Mouse (Mus musculus) cerebellum, adult 9-10 months (tissue): ENCODE results near the gene Kdelr1.

Experiments used
- DNase-seq: peaks from one replicate; pipeline ENCODE4 v3.0.0; 2022

Kdelr1 gene

DNA sequence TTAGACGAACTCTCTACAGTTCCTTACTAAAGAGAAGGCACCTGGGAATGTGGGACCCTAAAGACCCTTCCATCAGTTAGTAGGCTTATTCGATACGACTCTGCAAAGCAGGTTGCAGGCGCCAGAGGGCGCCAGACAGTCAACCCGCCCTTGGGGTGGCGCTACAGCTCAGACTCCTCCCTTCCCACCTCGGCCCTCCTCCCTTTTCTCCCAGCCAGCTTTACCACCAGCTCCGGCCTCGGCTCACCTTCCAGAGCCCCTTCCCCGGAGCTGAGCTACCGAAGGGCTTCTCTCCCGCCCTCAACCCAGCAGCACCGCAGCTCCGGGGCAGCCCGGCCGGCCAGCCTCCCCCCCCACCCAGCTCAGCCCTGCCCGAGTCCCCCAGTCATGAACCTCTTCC lies at the start of gene Kdelr1:
Kdelr1 (plus strand) TSS at position 149 of the 400 bp plus-strand sequence.
- DNase-seq, result peak; percentile 89

GRCm38 (mm10) chr7:45824598-45824997 lies 48.0 kb upstream of the Kdelr1 start, which contains the start of gene Kcnj14:
Kcnj14 (minus strand) TSS chr7:45824782.
- no peak for DNase-seq

- DNase-seq, result no peak
Observed at GRCm38 (mm10) chr7:45826631-45827030, 45.9 kb upstream of the Kdelr1 start.

- peak; percentile 85 for DNase-seq
Observed at GRCm38 (mm10) chr7:45830427-45831127, 42.0 kb upstream of the Kdelr1 start, which contains the start of gene Grwd1. Grwd1 (minus strand) TSS chr7:45830944.

DNA sequence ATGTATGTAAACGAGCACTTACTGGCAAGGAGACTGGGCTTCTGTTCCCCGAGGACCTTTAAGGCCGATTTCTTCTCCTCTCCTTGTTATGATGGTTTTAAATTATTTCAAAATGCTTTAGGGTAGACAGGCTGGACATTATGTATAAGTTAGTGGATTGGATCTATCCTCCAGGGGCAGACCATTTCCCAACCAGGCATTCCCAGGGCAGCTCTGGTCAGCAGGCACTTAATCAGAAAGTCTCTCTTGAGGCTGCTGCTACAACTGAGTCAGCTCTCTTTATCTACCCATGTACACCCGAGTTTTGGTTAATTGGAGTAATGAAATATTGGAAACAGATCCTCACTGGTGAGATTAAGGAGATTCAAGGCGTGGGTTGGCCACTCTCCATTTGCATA lies 41.4 kb upstream of the Kdelr1 start:
- no peak for DNase-seq

DNA sequence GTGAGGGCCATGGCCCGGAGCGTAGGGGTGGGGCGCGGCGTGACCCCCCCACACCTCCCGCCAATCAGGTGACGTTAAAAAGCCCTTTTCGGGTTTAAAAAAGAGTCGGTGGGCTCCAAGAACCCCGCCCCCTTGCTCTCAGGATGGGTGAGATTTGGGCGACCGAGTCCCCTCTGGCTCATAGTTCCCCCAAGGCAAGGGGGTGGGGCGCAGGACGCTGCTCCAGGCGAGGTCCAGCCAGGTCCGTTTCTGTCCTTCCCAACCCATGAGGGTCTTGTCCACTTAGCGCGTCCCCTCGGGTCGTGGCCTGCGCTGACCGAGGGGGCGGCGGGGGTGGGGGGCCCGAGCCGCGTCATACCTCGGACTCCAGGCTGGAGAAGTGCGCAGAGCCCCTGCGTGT lies 40.1 kb upstream of the Kdelr1 start:
- DNase-seq, result no peak

GRCm38 (mm10) chr7:45833148-45833790 lies 39.3 kb upstream of the Kdelr1 start:
- DNase-seq, result no peak

GRCm38 (mm10) chr7:45833924-45834323 lies 38.6 kb upstream of the Kdelr1 start:
- no peak for DNase-seq

DNA sequence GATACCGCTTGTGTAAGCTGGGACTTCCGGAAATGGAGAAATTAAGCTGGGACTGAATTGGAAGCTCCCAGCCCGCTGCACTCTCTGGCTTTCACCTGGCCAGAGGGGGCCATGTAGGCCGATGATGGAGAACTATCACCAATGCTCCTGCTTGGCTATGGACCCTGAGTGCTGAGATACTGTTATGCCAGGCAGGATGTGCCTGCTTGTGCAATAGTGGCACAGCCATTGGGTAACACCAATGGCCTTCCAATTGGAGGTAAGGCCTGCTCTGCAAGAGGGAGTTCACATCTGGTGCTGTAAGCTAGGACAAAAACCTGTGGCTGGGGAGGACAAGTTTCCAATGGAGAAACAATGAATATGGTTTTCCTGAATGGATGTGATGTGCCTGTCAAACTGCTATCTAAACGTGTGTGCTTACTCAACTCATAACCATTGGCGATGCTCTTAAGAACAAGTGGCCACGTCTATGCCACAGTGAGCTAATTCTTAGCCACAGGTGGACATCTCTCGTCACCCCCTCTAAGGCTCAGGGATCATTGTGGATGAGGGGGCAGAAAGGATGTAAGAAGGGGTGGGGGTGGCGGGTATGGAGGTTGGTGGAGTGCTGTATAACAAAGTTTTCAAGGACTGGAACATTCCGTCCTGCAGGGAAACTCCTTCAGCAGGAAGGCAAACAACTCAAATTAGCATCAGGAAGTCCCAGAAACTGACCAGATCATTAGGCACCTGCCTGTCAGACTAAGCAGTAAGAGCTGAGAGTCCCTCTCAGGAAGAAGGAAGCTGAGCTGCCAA lies 29.4 kb upstream of the Kdelr1 start:
- DNase-seq, result no peak

GRCm38 (mm10) chr7:45848447-45849027 lies 24.0 kb upstream of the Kdelr1 start:
- DNase-seq, result no peak

- no peak for DNase-seq
Observed at GRCm38 (mm10) chr7:45850661-45851060, 21.9 kb upstream of the Kdelr1 start.

- no peak for DNase-seq
Observed at GRCm38 (mm10) chr7:45853089-45853488, 19.5 kb upstream of the Kdelr1 start.

DNA sequence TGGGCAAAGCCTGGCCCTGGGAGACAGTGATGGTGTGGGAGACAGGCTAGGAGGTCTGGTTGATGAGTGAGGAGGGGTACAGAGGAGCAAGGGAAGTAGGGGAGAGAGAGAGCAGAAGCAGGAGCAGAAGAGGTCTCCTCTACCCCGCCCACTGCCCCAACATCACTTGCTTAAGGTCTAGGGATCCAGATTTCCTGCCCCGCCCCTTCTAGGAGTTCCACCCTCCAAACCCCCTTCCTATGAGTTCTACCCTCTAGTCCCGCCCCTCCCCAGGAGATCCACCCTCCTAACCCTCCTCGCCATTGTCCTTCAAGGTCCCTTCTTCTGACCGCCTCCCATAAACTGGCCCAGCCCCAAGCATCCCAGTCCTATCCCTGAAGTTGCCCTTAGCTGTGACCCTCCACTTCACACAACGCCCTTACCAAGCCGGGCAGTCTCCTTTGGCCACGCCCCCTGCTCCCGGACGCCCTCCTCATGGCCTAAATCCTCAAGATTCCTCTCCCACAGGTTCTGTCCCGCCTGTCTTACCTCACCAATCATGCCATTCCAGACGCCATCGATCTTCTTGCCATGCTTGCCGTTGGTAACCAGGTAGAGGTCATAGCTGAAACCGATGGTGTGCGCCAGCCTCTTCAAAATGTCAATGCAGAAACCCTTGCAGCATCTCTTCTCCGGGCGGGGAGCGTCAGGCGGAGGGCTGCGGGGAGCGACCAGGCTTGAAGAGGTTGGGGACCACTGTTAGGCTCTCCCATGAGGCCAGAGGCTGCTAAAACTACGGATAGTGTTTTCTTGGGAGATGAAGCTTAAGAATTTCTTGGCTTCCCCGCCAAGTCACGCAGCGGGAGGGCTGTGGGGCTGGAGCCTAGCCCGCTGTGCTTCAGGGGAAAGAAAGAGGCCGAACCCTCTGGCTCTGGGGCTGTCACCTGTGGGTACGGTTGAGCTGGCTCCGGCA lies 15.3 kb upstream of the Kdelr1 start:
- peak; percentile 77 for DNase-seq

DNA sequence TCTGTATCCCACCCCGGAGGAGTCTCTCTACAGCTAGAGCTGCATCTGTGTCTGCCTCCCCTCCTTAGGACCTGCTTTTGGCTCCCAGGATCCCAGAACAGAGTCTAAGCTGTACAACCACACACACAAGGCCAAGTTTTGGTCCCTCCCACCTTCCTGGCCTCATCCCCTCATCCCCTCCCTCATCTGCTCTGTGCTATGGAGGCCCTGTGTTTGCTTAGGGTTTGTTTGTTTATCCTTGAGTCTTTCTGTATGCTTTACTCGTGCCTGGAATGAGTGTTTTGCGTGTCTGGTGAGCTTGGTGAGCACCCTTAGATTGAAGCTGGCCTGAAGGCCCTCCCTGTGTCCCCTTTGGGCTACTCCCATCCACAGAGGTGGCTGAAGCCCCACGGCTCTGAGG lies 13.6 kb upstream of the Kdelr1 start:
- DNase-seq, result no peak

DNA sequence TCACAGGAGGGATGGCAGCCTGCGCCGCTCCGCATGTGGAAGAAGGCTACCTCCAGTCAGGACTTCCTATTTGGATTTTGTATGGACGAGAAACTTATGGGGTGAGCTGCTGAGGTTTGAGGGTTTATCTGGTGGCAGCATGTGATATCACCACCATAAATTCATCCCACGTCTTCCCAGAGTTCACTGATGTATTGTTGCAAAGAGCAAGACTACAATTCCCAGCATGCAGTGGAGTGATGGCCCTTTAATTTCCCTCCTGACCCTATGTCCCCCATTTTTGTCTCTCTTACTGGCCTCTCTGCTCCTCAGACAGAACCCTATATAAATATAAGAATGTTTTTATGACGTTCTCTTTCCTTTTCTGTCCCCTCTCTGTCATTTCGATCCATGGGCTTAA lies 9.8 kb upstream of the Kdelr1 start:
- no peak for DNase-seq

- DNase-seq, result no peak
Observed at GRCm38 (mm10) chr7:45864435-45864834, 8.1 kb upstream of the Kdelr1 start.

- DNase-seq, result peak; percentile 65
Observed at GRCm38 (mm10) chr7:45865925-45866910, 6.4 kb upstream of the Kdelr1 start.

DNA sequence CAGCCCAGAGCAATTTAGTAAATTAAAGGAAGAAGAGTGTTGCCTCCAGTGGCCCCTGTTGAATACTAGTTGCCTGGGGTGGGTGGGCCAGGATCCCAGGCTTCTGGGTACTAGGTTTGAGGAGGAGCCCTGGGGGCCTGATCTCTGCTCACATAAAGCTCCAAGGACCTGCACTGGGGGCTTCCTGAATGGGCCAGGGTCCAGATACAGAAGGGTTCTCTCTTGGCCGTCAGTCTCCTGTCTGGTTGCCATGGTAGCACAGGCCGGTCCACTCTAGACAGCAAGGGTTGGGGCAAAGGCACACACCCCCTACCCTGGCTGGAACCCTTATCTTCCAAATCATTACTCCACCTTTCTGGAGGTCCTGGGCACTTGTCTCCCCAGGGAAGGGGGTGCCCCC lies 4.7 kb upstream of the Kdelr1 start:
- DNase-seq, result no peak

DNA sequence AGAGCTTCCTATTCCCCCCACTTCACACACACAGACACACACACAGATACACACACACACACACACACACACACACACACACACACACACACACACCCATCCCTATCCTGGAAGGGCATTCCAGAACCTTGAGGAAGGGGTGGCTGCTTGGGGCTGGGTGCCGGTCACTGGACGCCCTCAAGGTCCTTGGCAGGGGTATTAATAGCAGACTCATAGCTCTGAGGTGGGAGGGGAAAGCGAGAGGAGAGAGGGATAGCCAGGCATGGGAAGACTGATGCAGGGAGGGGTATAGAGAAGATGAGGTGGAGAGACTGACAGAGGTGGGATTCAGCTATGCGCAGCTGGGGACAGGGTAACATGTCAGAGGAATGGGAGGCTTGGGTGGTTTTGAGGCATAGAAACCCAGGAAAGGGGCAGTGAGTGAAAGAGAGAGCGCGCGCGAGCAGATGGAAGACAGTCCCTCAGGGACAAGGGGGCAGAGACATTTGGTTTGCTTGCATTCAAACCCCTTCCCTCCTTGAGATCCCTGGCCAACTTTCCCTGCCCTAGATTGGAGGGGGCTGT lies 3.4 kb upstream of the Kdelr1 start:
- no peak for DNase-seq

DNA sequence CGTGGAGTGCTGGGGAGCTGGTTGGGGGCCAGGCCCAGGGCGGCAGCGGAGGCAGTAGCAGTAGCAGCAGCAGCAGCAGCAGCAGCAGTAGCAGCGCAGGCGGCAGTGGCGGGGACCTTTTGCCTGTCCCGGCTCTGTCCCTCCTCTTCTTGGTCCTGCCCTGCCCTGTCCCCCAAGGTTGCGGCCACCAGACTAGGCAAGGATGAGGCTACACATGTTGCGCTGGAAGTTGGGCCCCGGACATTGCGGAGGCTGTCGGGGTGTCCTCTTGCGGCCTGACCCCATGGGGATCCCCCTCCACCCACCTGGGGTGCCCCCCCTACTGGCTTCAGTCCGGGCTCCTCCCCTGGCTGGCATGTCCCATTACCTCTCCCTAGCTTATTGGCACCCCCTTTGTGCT lies 2.8 kb upstream of the Kdelr1 start:
- no peak for DNase-seq
